In the genomic region with DNA sequence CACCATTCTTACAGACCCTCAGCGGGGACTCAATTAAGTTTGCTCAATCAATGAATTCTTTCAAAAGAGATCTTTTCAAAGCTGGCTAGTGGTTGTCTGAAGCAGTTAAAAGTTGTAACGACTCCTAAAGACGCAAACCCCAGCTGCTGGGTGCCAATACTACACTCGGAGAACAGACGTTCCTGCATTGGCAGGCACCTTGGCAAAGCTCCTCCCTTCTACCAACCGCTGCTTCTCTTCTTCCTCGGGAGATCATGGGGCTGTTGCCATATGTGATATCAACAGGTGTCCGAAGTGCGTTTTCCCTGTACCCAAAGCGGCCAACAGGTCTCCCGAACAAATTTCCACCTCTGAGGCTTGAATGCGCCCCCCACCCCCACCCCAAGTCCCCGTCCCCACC, we compare ENCODE assay signal across 8 mouse cellular contexts. TPM values are rescaled to one million over a fixed set of nuclear protein-coding genes. Genes with fewer than 3 reads are reported as not detected.
DNase-seq lines count a peak whose midpoint lies in the region; ATAC-seq lines count a peak whose summit lies in the region.

No protein-coding gene starts in this region.

- H3K36me3 ChIP-seq in megakaryocyte, embryonic 14.5 days (replicated peaks; ENCODE audit: low read length): no peaks in the 10 kb centered on the region
- no peaks in the 10 kb centered on the region for H3K36me3 ChIP-seq in limb, embryonic 11.5 days (ENCODE audit: control insufficient read depth, insufficient read depth, low read length)
- no peaks in the 10 kb centered on the region for H3K36me3 ChIP-seq in splenic B cell, adult 2 months (ENCODE audit: control insufficient read depth, insufficient read depth, low read length, poor library complexity, severe bottlenecking)

- no peak for DNase-seq in cerebellum, adult 18-20 months
- no peak for DNase-seq in limb, embryonic 11.5 days (ENCODE audit: low spot score)
- DNase-seq in splenic B cell, adult 2 months (ENCODE audit: low read depth, low spot score): peak; percentile 19
- DNase-seq in c-Kit-positive CD71-positive TER-119-positive erythroid progenitor cells, embryonic 14.5 days (ENCODE audit: low spot score): no peak
- DNase-seq in frontal cortex, postnatal 36 days (ENCODE audit: low spot score in 2 of 2): no peak

- WGBS in limb, embryonic 11.5 days: 10% methylated on average over 13 of the region's 13 CpGs

- no peak overlapping the region for H3K9ac ChIP-seq in limb, embryonic 11.5 days (ENCODE audit: low read length)

- H3K27ac ChIP-seq in limb, embryonic 11.5 days (replicated peaks; ENCODE audit: low read depth, low read length): no peak overlapping the region

- H3K4me3 ChIP-seq in megakaryocyte, embryonic 14.5 days (replicated peaks): peak overlapping the region; percentile 93
- peak overlapping the region; percentile 41 for H3K4me3 ChIP-seq in limb, embryonic 11.5 days (ENCODE audit: low read depth, low read length)

- peaks cover 39% of the 10 kb centered on the region for H3K4me1 ChIP-seq in megakaryocyte, embryonic 14.5 days
- 0 out of 2 replicates have a peak, but pooled peaks cover 2% of the 10 kb centered on the region for H3K4me1 ChIP-seq in limb, embryonic 11.5 days (ENCODE audit: control insufficient read depth, insufficient read depth, low read length)

- H3K27me3 ChIP-seq in megakaryocyte, embryonic 14.5 days (replicated peaks): peaks cover 56% of the 10 kb centered on the region
- H3K27me3 ChIP-seq in limb, embryonic 11.5 days (ENCODE audit: control insufficient read depth, insufficient read depth, low read length): peaks cover 12% of the 10 kb centered on the region
- H3K27me3 ChIP-seq in splenic B cell, adult 2 months (ENCODE audit: control insufficient read depth, insufficient read depth, low read length, poor library complexity, severe bottlenecking): no peaks in the 10 kb centered on the region

- 0 out of 2 replicates have a peak, but pooled peaks have one; percentile 10 for ATAC-seq in cerebellum, adult (ENCODE audit: insufficient number of reproducible peaks, low FRiP score, low TSS enrichment)
- no peak for ATAC-seq in megakaryocyte, adult 5-6 weeks (ENCODE audit: poor library complexity, severe bottlenecking)
- ATAC-seq in limb, embryonic 11.5 days (ENCODE audit: insufficient number of reproducible peaks, low FRiP score, low TSS enrichment, low read depth): no peak

- peak overlapping the region; percentile 98 for H3K4me2 ChIP-seq in limb, embryonic 11.5 days (ENCODE audit: low read depth, severe bottlenecking)

- H3K9me3 ChIP-seq in megakaryocyte, embryonic 14.5 days: peaks cover 7% of the 10 kb centered on the region; the same call in 1 of the 2 replicates
- H3K9me3 ChIP-seq in limb, embryonic 11.5 days (ENCODE audit: control insufficient read depth, low read length): no peaks in the 10 kb centered on the region

RNA-seq across cellular contexts. Expression of a gene that starts 0.9 kb away (rescaled TPM):
- 19.9 and 37.0 TPM in 2 replicates for polyA plus RNA-seq in megakaryocyte, embryonic 14.5 days (2012; ENCODE audit: insufficient read depth, low replicate concordance)
- 6.1 and 7.3 TPM in 2 replicates for total RNA-seq in megakaryocyte, adult 5-6 weeks (2015)
- 2.6 and 5.3 TPM in 2 replicates for total RNA-seq in megakaryocyte, adult 5-6 weeks (2017)
- 75.1 and 80.7 TPM in 2 replicates for polyA plus RNA-seq in limb, embryonic 11.5 days (2014; fragmentation: Nextera tagmentation; extraction: Ambion mirVana)

RNA-seq across cellular contexts. Expression of a gene that starts 8.3 kb away (rescaled TPM):
- polyA plus RNA-seq in megakaryocyte, embryonic 14.5 days (2012; ENCODE audit: insufficient read depth, low replicate concordance): 12.7 and 22.8 TPM in 2 replicates
- total RNA-seq in megakaryocyte, adult 5-6 weeks (2015): not detected in 2 replicates
- not detected in 2 replicates for total RNA-seq in megakaryocyte, adult 5-6 weeks (2017)
- 3.5 and 3.8 TPM in 2 replicates for polyA plus RNA-seq in limb, embryonic 11.5 days (2014; fragmentation: Nextera tagmentation; extraction: Ambion mirVana)

RNA-seq across cellular contexts. Expression of a gene that starts 22.9 kb away (rescaled TPM):
- polyA plus RNA-seq in megakaryocyte, embryonic 14.5 days (2012; ENCODE audit: insufficient read depth, low replicate concordance): 1.2 TPM in 1 of 2 replicates, not detected in the other
- not detected in 2 replicates for total RNA-seq in megakaryocyte, adult 5-6 weeks (2015)
- total RNA-seq in megakaryocyte, adult 5-6 weeks (2017): not detected in 2 replicates
- polyA plus RNA-seq in limb, embryonic 11.5 days (2014; fragmentation: Nextera tagmentation; extraction: Ambion mirVana): 30.0 and 35.2 TPM in 2 replicates

RNA-seq across cellular contexts. Expression of a gene that starts 32.5 kb away (rescaled TPM):
- 0.46 TPM in 1 of 2 replicates, not detected in the other for polyA plus RNA-seq in megakaryocyte, embryonic 14.5 days (2012; ENCODE audit: insufficient read depth, low replicate concordance)
- not detected in 2 replicates for total RNA-seq in megakaryocyte, adult 5-6 weeks (2015)
- total RNA-seq in megakaryocyte, adult 5-6 weeks (2017): 0.37 and 2.4 TPM in 2 replicates
- polyA plus RNA-seq in limb, embryonic 11.5 days (2014; fragmentation: Nextera tagmentation; extraction: Ambion mirVana): 1.4 and 2.3 TPM in 2 replicates

RNA-seq across cellular contexts. Expression of a gene that starts 42.7 kb away (rescaled TPM):
- 1,324 and 2,330 TPM in 2 replicates for polyA plus RNA-seq in megakaryocyte, embryonic 14.5 days (2012; ENCODE audit: insufficient read depth, low replicate concordance)
- total RNA-seq in megakaryocyte, adult 5-6 weeks (2015): 36.2 and 38.0 TPM in 2 replicates
- total RNA-seq in megakaryocyte, adult 5-6 weeks (2017): 19.1 and 21.8 TPM in 2 replicates
- polyA plus RNA-seq in limb, embryonic 11.5 days (2014; fragmentation: Nextera tagmentation; extraction: Ambion mirVana): 90.8 and 101 TPM in 2 replicates

Comparison
In these comparisons a context has a peak if more than half of its experiments do, and no peak if none do; other contexts are left out.
1. RNA of a gene that starts 22.9 kb away (polyA plus RNA-seq): 30.0 to 35.2 TPM in limb, embryonic 11.5 days; 1.2 TPM in megakaryocyte, embryonic 14.5 days; every median in the first group is over 10 times any median in the second.